Mouse (Mus musculus): ENCODE results near the gene Spata20.
A peak's percentile ranks its signal among the peaks of the same experiment; 100 is the strongest.

Spata20 gene

GRCm38 (mm10) chr11:94481963-94482362, 4.0 kb downstream of the Spata20 start:
- DNase-seq, result no peak

DNA sequence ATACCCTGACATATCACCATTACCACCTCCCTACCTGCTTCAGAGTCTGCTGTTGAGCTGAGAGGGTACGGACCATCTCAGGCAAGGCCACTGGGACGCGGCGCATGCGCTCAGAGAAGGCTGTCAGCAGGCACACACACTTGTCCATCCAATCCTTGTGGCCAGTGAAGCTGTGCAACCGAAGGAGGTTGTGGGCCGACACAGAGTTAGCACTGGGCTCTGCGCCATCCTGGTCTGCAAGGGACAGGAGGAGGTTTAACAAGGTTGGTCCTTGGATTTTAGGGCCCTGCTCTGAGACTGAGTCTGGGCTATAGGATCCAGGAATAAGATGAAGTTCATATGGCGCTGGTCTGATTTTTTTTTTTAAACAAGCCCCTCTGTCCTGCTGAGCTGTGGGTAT, 5.6 kb downstream of the Spata20 start:
- no peak for DNase-seq

DNA sequence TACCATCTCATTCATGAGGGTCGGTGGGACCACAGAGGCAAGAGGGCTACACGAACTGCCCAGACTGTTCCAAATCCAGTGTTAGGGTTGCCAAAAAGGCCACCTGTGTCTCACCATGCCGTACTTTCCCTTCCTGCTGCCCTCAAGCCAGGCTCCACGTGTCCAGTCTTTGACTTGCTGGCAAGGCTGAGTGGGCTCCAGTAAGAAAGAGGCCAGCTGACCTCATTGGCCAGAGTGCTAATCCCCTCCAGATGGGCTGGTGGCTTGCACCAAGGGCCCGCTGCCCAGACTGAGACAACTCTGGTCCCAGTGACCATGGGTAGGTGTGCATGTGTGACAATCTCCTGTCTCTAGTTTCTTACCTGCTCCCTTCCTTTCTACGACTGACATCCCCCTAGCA, 8.3 kb downstream of the Spata20 start:
- DNase-seq, result no peak

- no peak for DNase-seq
Observed at GRCm38 (mm10) chr11:94475722-94476121, 10.3 kb downstream of the Spata20 start.

DNA sequence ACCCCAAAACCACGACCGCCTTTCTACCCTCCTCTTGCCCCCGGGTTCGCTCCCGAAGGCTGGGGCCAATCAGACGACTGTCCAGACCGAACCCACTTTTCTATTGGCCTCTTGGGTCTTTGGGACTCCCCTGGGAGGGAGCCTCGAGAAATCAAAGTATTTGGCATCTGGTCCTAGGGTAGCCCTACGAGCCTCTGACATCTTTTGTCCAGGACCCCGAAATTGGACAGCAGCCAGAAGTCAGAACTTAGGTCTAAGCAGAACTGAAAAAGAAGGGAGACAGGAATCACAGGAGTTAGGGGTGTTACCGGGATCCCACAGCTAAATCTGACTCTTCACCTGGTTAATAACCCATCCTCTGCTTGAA, 11.5 kb downstream of the Spata20 start:
- no peak for DNase-seq

GRCm38 (mm10) chr11:94473707-94474543, 12.1 kb downstream of the Spata20 start, which contains the start of gene Cacna1g:
TSS of gene Cacna1g (minus strand) at chr11:94474198.
- peak; percentile 47 to 51 for DNase-seq

- DNase-seq, result no peak
Observed at GRCm38 (mm10) chr11:94472916-94473706, 12.9 kb downstream of the Spata20 start.

DNA sequence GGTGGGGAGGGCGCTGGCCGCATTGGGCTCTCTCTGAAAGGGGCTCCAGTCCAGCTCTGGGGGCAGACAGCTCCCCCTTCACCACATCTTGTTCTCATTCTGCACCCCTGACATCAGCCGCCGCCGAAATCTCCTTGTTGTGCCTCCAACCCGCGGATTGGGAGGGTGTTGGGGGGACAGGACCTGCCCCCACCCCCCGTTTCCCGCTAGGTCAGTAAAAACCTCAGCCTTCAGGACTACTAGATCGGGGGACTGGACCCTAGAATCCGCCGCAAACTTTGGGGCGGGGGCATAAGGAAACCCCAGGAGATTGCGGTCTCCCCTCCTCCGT, 13.4 kb downstream of the Spata20 start:
- DNase-seq, result no peak

DNA sequence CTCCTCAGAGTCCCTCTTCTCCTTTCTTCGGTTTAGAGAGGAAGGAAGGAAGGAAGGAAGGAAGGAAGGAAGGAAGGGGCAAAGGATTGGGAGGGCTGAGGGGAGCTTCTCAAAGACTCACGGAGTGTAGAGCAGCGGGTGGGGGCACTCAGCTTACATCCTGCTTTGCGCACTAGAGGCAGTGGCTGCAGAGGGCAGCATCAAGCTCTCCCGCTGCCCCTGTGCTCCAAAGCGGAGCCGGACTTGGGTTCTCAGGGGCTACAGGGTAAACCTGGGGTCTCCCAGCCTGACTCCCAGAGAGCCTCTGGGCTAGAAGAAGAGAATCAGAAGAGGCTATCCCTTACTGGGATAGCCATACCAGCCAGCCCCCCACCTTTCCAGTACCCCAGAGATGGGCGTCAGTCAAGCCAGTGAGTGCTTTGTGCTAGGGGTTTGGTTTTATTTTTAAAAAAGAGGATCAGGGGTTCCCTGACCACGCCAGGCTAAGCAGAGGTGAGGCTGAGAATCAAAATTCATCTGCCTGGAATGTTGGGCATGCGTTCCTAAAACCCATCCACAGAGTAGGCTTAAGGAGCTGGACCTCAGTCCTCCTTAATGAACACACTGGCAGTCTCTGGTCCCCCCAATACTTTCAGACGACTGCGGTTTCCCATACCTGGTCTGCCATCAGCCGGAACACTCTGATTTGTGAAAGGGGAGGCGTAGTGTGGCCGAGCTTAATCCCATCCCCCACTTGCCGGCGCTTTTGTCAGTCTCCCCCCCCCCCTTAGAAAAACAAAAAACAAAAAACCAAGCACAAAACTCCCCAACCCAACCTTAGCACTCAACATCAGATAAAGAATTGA, 14.0 kb downstream of the Spata20 start:
- DNase-seq, result no peak

DNA sequence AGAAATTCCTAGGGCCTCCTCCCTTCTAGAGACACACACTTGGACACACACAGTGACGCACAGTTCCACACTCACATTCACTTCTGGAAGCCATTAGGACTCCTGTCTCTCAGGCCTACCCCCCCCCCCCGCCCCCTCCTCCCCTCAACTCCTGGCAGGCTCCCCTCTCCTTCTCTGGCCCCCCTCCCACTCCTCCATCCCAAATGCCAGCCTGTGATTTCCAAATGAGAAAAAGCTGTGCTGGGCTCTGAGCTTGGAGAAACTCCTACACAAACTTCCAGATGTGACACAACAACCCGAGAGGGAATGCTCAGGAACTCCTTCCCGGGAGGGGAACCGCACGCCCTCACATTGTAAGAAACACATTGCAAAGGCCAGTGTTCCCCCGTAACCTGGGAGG, 15.6 kb downstream of the Spata20 start:
- no peak for DNase-seq

DNA sequence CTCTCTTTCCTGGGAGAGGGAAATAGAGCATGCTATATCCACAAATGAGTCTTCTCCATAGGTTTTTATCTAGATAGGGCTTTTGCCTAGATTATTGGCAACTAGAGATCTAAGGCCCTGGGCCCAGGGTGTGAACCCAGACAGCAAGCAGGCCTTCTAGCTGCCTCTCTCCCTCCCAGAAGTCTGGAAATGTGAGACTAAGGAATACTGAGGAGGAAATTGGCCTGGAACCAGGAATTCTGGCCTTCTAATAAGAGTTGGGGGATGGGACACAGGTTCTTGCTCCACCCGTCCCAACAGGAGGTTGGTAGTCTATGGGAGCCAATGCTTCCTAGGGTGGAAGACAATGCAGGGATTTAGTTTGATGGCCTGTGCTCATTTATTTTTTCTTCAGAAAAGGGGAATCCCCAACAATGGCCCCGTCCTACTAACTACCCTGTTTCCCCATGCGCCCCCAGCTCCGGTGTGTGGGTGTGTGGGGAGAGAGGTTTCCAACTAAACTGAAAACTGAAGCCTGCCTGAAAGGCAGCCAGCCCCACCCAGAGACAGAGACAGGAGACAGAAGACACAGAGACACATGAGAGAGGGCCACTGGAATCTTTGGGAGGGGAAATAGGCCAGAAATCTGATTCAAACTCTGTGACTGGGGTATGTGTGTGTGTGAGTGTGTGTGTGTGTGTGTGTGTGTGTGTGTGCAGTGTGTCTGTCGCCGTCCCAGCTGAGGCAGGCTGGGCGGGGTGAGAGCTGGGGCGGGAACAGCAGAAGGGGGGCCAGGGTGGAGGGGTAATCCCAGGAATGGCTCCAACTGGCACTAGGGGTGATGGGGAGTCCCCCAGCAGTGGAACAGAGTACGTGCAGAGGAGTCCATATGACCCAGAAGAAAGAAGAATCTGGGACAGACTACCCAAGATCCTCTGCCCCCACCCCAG, 16.6 kb downstream of the Spata20 start:
- DNase-seq, result no peak

- DNase-seq, result no peak
Observed at GRCm38 (mm10) chr11:94468582-94469064, 17.4 kb downstream of the Spata20 start.

DNA sequence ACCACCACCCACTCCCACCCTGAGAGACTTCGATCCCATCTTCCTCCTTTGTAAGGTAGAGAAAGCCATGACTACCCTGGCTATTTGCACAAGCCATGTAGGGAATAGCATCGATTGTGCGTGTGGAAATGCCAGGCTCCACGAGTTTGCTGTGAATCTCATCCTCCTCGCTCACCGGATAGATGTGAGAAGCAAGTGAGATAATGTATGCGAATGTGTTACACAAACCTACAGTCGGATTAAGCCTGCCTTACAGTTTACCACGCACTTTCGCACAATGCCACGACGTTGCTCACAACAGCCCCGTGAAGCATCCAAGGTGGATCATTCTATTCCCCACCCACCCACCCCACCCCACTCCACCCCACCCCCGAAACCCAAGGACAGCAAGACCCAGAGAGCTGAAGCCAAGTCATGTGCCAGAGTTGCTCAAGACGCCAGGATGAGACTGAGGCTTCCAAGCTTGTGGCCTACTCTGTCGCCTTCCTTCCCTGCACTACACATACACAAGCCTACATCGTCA, 19.6 kb downstream of the Spata20 start:
- no peak for DNase-seq

DNA sequence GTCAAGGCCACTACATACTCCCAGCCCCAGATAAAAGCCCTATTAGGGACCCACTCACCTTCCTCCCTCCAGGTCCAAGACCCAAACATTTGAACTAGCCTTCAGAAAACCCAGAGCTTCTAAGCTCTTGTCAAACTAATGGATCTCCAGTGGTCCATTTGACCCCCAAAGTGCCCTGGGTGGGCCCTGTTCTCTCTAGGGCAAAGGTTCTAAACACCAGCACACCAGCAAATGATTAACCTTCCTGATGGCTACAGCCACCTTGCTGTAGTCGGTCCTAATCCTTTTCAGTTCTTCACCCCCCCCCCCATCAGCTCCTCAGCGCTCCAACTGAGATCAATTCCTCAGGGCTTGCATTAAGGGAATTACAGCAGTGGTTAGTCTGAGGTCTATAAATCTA, 21.8 kb downstream of the Spata20 start:
- DNase-seq, result no peak

- DNase-seq, result no peak
Observed at GRCm38 (mm10) chr11:94461856-94462255, 24.1 kb downstream of the Spata20 start.

GRCm38 (mm10) chr11:94457001-94457400, 29.0 kb downstream of the Spata20 start:
- no peak for DNase-seq

- DNase-seq, result no peak
Observed at GRCm38 (mm10) chr11:94456347-94456746, 29.6 kb downstream of the Spata20 start.

- DNase-seq, result no peak
Observed at GRCm38 (mm10) chr11:94455161-94455820, 30.7 kb downstream of the Spata20 start.

DNA sequence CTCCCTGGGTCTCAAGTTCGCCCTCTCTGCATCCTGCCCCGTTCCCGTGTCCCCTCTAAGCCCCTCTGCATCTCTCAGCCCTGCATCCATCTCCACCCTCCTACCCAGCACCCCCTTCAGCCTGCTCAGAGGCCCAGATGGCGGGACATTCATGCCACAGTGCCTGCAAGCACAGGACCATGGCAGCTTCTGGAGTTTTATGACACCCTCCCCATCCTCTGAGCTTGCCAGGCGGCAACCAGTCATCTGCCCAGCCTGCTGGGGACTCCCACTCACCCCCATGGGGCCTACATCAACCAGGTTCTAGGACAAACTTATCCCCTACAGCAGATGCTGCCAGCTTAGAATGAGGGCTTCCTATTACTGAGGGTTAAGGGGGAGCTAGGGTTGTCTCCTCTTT, 31.2 kb downstream of the Spata20 start:
- DNase-seq, result no peak

DNA sequence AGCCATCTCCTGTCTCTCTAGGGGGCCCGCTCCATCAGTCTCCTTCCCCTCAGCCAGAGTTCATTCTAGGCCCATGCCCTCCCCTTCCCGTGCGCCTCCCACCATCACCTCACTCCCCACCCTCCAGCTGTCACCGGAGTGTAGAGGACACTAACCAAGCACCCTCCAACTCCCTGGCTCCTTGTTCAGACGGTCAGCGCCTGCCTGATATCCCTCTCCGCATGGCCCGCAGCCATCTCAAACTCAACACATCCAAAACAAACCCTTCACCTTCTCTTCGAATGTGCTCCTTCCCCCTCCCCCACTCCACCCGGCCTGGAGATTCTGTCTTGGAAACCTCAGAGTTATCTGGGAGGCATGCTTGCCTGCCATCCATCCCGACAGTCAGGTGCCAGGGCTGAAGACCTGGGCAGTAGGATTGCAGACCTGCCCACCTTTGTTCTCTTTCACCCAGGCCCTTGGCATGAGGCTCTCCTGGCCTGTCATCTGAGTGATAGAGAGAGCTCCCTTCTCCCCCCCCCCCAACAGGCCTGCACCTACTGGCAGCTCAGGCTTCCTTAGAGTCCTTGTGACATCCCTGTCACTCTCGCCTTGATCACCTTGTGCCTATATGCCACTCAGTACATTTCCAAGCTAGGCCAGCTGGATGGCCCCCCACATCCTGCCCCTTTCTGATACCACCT, 34.7 kb downstream of the Spata20 start:
- no peak for DNase-seq

GRCm38 (mm10) chr11:94449886-94450285, 36.1 kb downstream of the Spata20 start:
- no peak for DNase-seq
